Mouse (Mus musculus): ENCODE results near the gene Pde2a. TPM values are rescaled to one million over a fixed set of nuclear protein-coding genes. Genes with fewer than 3 reads are reported as not detected.

Gene Pde2a
- total RNA-seq, 1 experiment from 2014 or later = 54.4 TPM

DNA sequence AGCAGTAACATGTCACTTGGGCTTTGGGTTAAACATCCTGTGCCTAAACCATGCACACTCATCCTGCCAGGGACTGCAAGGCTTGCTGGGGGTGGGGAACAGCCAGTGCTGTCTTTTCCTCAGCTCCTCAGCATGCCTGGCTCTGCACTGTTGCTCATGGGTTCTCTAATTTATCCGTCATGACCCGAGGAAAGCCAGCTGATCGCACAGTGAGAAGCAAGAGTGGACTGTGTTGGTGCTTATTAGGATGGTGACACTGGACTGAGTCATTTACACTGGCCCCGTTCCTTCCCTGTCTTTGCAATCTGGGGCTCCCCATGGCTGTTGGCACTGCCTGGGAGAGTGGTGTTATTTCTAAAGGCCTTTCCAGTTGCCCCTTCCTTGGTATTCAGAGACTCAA, 22.7 kb downstream of the Pde2a start:
- ATAC-seq (replicated peaks; ENCODE audit: insufficient number of reproducible peaks, low FRiP score, low TSS enrichment, poor library complexity, severe bottlenecking) = no peak

DNA sequence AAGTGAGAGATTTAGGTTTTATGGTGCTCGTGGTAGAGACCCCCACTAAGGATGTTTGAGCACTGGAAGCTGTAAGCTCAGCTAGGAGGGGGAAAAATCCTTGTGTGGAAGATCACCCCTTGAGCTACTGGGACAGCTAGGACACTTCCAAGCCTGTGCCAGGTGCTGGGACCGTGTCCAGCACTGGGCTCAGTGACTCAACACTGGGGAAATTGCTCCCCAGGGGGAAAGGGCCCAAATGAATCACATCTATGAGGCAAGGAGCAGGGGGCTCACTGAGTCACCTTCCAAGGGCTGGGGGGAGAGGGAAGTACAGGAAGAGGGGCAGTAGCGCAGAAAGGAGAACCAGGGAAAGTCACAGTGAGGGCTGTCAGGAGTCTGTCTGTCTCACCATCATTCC, 28.4 kb downstream of the Pde2a start:
- ATAC-seq (replicated peaks; ENCODE audit: insufficient number of reproducible peaks, low FRiP score, low TSS enrichment, poor library complexity, severe bottlenecking) = no peak

DNA sequence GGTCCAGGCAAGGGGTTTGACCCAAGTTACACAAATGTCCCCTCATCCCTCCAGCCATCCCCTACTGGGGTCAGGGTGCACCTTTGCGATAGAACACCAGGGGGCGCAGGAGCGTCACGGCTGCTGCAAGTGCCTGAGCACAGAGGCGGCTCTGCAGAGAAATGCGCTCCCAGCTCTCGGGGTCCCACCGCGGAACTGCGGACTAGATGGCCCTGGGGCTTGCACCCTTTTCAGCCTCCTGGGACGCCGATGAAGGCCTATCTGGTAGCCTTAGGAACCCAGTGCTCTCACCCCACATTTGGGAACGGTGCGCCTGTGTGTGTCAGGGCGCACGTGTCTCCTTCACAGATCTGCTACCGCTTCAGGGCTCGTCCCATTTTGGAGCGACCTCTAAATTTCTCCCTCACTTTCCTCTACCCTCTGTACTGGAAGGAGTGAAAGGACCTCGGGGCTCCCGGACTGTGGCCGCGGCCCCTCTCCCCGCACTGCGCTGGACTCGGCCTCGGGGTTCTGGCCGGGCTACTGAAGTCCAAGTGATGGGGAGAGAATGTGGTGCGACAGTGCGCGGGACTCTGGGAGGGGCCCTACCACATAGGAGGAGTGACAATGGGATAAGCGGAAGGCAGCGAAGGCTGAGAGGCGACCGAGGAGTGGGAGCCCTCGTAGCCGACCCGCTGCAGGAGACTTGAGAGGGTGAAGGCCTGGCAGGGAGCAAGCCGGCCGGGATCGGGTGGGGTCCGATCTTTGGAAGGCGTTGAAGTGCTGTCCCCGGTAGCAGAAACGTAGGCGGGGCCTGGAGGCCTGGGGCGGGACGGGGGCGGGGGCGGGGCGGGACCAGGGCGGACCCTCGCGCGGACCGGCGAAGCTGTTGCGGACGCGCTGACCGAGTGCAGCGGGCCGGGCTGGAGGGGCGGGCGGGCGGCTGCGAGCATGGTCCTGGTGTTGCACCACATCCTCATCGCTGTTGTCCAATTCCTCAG, 29.2 kb downstream of the Pde2a start:
- ATAC-seq (replicated peaks; ENCODE audit: insufficient number of reproducible peaks, low FRiP score, low TSS enrichment, poor library complexity, severe bottlenecking) = peak; percentile 63

DNA sequence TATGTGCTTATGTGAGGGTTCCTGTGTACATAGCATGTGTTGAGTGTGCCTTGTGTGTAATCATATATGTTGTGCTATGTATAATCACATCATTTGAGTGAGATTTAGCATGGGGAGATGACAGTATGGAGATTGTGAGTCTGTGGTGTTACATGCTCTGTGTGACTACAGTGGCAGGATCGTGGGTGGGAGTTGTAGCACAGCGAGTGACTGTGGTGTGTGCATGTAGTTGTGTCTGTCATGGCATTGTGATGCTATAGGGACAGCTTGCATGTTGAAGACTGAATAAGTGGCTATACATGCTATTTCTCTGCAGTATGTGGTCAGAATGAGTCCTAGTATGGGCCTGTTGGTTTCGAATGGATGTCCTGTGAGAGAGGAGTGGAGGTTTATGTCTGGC, 31.2 kb downstream of the Pde2a start:
- no peak for ATAC-seq (replicated peaks; ENCODE audit: insufficient number of reproducible peaks, low FRiP score, low TSS enrichment, poor library complexity, severe bottlenecking)

DNA sequence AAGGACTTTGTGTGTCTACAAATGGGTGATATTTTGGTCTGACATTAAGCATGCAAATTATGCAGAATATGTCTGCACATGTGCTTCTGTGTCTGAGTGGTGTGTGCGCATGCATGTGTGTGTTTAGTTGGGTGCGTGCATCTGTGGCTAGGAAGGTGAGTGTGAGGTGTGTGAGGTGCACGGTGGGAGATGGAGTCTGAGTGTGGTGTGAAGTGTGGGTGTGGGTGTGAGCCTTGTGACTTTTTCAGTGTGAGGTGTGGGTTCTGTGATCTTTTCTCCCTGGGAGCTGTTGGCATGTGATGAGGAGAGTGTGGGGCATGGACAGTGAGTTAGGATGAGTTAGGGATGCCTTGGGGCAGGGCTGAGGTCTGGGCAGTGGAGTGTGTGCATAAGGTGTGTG, 31.8 kb downstream of the Pde2a start:
- no peak for ATAC-seq (replicated peaks; ENCODE audit: insufficient number of reproducible peaks, low FRiP score, low TSS enrichment, poor library complexity, severe bottlenecking)

DNA sequence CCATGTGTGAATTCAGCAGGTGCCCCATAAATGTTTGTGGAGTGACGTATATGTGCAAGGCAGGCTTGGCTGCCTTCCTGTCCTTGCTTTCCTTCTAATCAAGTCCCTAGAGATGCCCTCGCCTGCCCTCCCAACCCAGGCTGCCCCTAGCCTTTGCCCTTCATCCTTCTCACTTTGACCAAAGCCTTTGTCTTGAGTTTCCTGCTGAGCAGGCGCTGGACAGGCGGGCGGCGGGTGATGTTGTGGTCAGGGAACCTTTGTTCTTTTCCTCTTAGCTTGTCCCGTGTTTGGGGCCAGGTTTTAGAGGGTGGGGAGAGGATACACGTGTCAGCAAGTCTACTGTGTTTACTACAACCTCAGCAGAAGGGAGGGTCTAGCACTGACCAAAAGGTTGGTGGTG, 32.2 kb downstream of the Pde2a start:
- no peak; the same call in 1 of the 2 replicates for ATAC-seq (replicated peaks; ENCODE audit: insufficient number of reproducible peaks, low FRiP score, low TSS enrichment, poor library complexity, severe bottlenecking)

- no peak for ATAC-seq (replicated peaks; ENCODE audit: insufficient number of reproducible peaks, low FRiP score, low TSS enrichment, poor library complexity, severe bottlenecking)
Measured at GRCm38 (mm10) chr7:101454479-101454878, 33.0 kb downstream of the Pde2a start.

GRCm38 (mm10) chr7:101455141-101455540, 33.6 kb downstream of the Pde2a start:
- ATAC-seq (replicated peaks; ENCODE audit: insufficient number of reproducible peaks, low FRiP score, low TSS enrichment, poor library complexity, severe bottlenecking) = no peak

DNA sequence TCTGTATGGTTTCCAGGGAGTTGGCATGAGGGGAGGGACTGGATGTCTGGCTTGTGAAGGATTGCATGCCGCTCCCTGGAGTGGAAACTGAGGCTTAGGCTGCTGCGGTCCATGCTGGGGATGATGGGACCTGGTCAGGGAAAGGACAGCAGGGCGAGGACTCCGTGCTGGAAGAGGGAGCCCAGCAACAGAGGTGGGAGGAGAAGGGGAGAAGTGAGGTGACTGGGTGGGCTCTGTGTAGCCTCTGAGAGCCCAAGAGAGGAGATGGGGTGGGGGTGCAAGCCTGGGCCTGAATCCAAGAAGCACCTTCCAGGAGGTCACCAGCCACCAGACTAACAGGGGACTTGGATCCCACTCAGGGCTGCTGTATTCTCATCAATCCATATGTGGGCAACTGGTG, 34.8 kb downstream of the Pde2a start:
- no peak for ATAC-seq (replicated peaks; ENCODE audit: insufficient number of reproducible peaks, low FRiP score, low TSS enrichment, poor library complexity, severe bottlenecking)

- ATAC-seq (replicated peaks; ENCODE audit: insufficient number of reproducible peaks, low FRiP score, low TSS enrichment, poor library complexity, severe bottlenecking) = no peak
Measured at GRCm38 (mm10) chr7:101456789-101457188, 35.3 kb downstream of the Pde2a start.

DNA sequence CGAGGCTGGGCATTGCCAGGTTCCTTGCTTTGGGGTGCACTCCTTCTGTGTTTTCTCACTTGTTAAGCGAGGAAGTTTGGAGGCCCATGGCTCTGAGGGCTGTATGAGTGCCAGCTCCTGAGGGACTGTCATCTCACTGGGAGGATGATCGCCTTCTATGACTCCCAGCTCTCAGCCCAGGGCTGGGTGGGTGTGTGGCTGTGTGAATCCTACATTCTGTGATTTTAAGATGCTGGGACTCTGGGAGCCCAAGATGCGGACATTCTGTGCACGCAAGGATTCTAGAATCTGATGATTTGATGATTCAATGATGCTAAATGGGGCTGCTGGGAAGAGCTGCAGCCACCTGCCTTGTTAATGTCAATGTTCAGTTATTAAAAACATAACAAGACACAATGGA, 35.8 kb downstream of the Pde2a start:
- ATAC-seq (replicated peaks; ENCODE audit: insufficient number of reproducible peaks, low FRiP score, low TSS enrichment, poor library complexity, severe bottlenecking) = no peak

GRCm38 (mm10) chr7:101457801-101458200, 36.3 kb downstream of the Pde2a start:
- ATAC-seq (replicated peaks; ENCODE audit: insufficient number of reproducible peaks, low FRiP score, low TSS enrichment, poor library complexity, severe bottlenecking) = no peak

DNA sequence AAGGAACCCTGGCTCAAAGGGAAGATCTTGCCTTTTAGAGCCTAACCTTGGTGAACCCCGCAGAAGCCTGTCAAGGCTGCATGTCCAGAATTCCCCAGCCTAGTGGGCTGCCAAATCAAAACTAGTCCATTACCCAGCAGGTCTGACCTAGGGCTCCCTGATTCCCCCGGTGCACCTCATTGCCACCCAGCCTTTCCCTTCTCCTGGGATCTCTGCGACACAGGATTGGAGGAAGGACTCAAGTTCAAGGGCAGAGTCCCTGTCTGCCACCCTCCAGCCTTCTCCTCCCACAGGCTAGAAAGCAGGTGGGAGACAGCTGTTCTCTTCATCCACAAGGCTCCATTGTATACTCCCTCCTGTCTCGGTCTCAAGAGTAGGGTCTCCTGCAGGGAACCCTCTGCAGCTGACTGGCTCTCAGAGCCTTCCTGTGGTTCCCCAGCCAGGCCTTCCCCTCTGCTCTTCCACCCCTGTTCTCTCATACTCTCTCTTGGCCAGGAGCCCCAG, 36.8 kb downstream of the Pde2a start:
- ATAC-seq (replicated peaks; ENCODE audit: insufficient number of reproducible peaks, low FRiP score, low TSS enrichment, poor library complexity, severe bottlenecking) = no peak

GRCm38 (mm10) chr7:101459305-101459813, 37.9 kb downstream of the Pde2a start:
- no peak for ATAC-seq (replicated peaks; ENCODE audit: insufficient number of reproducible peaks, low FRiP score, low TSS enrichment, poor library complexity, severe bottlenecking)

DNA sequence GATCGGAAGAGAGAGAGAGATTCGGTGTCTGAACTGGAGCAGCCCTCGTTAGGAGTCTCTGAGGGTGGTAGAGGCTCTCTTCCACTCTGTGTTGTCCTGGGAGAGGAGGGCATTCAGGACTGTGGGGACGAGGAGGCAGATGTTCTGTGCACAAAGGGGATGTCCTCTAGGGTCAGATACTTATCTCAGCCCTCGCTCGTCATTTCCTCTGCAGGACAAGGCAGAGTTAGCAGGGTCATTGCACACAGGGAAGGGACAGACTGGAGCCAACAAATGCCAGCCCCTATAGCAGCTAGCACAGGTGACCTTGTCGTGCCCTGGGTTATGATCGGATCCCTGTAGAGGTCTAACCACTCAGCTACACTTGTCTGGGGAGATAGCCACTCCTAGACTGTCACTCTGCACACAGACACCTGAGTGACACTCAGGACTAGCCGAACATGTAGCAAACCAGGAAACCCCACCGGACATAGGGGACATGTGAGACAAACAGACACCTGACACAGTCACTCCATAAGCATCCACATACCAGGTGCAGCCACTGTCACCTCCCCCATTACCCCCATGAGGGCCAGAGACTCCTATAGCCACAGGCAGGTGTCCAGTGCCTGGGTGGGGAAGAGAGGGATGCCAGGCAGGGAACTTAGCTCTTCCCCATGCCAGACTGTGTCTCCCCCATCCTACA, 38.6 kb downstream of the Pde2a start:
- no peak for ATAC-seq (replicated peaks; ENCODE audit: insufficient number of reproducible peaks, low FRiP score, low TSS enrichment, poor library complexity, severe bottlenecking)

DNA sequence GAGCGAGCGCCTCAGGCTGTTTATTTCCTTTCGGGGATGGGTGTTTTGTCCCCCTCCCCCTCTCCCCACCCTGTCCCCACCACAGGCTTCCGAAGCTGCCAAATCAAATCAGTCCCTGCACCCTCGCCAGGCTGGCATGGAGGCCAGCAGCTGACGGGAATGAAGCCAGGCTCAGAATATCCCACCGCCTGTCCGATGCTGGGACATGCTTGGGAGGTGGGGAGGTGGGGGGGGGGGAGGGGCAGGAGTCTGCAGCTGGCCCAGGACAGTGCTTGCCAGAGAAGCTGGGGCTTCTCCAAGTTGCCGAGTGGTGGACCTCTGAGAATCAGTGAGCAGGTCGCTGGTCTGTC, 39.1 kb downstream of the Pde2a start:
- no peak for ATAC-seq (replicated peaks; ENCODE audit: insufficient number of reproducible peaks, low FRiP score, low TSS enrichment, poor library complexity, severe bottlenecking)

DNA sequence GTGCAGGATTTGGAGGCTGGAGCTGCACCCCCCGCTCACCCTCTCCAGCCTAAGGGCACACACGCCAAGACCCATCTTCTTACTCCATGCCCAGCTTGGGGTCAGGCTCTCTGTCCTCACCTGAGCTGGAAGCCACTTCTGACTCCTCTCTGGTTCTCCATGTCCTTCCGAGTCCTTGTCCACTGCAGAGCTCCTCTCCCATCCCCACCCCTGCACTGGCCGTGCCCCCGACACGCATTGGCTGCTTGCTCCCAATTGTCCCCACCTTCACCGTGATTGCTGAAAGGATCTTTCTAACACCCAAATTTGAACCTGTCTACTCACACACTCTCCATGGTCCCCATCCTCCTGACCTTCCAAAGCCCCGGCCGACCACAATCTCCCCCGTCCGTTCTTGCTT, 40.1 kb downstream of the Pde2a start:
- no peak for ATAC-seq (replicated peaks; ENCODE audit: insufficient number of reproducible peaks, low FRiP score, low TSS enrichment, poor library complexity, severe bottlenecking)

DNA sequence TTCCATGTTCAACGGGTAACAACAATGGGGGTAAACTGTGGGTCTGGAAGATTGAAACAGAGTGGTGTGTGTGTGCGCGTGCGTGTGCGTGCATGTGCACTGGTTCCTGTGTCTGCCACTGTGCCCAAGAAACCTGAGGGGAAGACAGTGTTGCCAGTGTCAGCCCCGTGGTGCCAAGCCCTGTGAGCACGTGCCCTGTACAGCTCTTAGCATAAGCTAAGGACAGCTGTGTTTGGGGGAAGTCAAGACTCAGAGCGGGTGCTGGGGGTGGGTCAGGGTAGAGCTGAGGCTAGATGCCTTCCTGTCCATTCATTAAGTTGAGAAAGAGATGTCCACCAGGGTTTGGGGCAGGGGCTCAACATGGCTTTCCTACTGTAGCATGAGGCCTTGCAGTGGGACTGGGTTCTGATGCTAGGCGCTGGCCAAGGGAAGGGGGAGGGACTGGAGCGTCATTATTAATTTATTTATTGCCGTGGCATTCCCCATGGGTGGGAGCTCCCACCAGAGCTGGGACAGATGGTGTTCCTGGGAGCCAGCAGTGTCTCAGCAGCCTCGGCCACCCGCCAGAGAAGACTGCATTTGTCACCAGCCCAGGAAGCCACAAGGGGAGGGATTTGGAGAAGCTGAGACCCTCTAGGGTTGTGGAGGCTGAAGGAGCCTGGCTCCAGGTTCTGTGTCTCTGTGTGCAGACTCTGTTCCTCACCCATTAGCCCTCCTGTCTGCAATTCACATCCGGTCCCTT, 41.0 kb downstream of the Pde2a start:
- no peak for ATAC-seq (replicated peaks; ENCODE audit: insufficient number of reproducible peaks, low FRiP score, low TSS enrichment, poor library complexity, severe bottlenecking)

DNA sequence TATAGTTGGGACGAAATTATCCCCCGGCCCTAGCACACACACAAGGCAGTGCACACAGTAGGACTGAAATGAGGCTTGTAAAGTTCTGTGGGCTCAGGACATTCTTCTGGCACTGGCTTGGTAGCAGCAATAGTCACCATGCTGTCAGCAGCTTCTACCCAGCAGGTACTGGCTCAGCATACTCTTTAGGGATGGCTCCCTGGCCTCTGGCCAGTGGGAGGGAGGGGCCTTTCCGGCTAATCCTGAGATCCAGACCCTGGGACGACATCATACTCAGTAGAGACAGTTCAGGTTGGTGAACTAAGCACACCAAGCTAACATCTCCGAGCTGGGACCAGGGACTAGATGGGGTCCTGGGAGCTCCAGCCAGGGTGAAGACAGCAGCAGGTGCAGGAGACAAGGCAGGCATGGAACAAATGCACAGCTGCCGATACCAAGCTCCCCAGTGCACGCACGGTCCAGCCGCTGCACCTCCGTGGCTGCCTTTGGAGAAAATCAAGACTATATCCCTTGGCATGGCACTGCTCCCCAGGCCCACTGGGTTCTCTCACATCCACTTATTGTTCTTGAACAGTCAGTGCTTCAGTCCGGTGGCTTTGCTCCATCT, 42.3 kb downstream of the Pde2a start:
- no peak for ATAC-seq (replicated peaks; ENCODE audit: insufficient number of reproducible peaks, low FRiP score, low TSS enrichment, poor library complexity, severe bottlenecking)

Data from monocyte, adult 5-6 weeks (primary cell).